Mouse (Mus musculus) C2C12 (cell line): ENCODE measurements around the gene Pon2.

Source experiments
- CEBPB ChIP-seq: IDR thresholded peaks from one replicate; pipeline ENCODE4 v1.6.1; 2011; ENCODE audit warnings: low read depth, mild to moderate bottlenecking, control low read depth, moderate library complexity
- CTCF ChIP-seq: IDR thresholded peaks from one replicate; pipeline ENCODE4 v1.5.1; 2011; ENCODE audit not compliant: control insufficient read depth, insufficient read depth, insufficient read length
- FOSL1 ChIP-seq: IDR thresholded peaks from one replicate; pipeline ENCODE4 v1.8.0; 2011; ENCODE audit warnings: mild to moderate bottlenecking, low read length; ENCODE audit not compliant: poor library complexity, insufficient read depth, severe bottlenecking
- MAX ChIP-seq: IDR thresholded peaks from one replicate; pipeline ENCODE4 v1.6.1; 2011; ENCODE audit warnings: mild to moderate bottlenecking, control low read depth
- MYOD1 ChIP-seq: IDR thresholded peaks from one replicate; pipeline ENCODE4 v1.6.1; 2011; ENCODE audit warnings: low read depth; ENCODE audit not compliant: control insufficient read depth, insufficient read length
- MYOG ChIP-seq: IDR thresholded peaks from one replicate; pipeline ENCODE4 v1.6.1; 2011; ENCODE audit not compliant: control insufficient read depth, insufficient read length; ENCODE audit errors: extremely low read depth
- USF1 ChIP-seq: IDR thresholded peaks from one replicate; pipeline ENCODE4 v1.6.1; 2011; ENCODE audit warnings: low read depth, mild to moderate bottlenecking, control low read depth, moderate library complexity

GRCm38 (mm10) chr6:5309595-5310197 lies 11.4 kb upstream of the Pon2 start:
- TF ChIP-seq CTCF: no peak
- no peak for TF ChIP-seq MAX
- TF ChIP-seq USF1: no peak
- no peak for TF ChIP-seq MYOD1
- no peak for TF ChIP-seq MYOG
- no peak for TF ChIP-seq CEBPB
- TF ChIP-seq FOSL1: no peak
